Mouse (Mus musculus) spleen, adult 2 months (tissue): ENCODE results near the gene Pcdh15. TPM values are rescaled to one million over a fixed set of nuclear protein-coding genes. Genes with fewer than 3 reads are reported as not detected.

ENCODE experiments used
- DNase-seq, 2 experiments: peaks; one replicate each; pipeline versions ENCODE4 v3.0.0 to v3.0.0-alpha.2; 2012 to 2021; ENCODE audit warnings: low spot score in 2 of 2, low read depth in 1 of 2
- H3K27ac ChIP-seq: fragments of 200-500 bp; 2 replicates; pipeline ENCODE4 v1.5.1; 2012; ENCODE audit warnings: low read length, inconsistent platforms; ENCODE audit not compliant: insufficient read depth
- H3K27me3 ChIP-seq: fragments of 200-500 bp; 2 replicates; pipeline ENCODE4 v1.6.1; 2012; ENCODE audit warnings: mild to moderate bottlenecking, moderate library complexity, low read length, inconsistent platforms; ENCODE audit not compliant: control insufficient read depth, insufficient read depth
- H3K36me3 ChIP-seq: fragments of 200-500 bp; 2 replicates; pipeline ENCODE4 v1.6.1; 2012; ENCODE audit warnings: mild to moderate bottlenecking, low read length, inconsistent platforms; ENCODE audit not compliant: control insufficient read depth, insufficient read depth
- H3K4me1 ChIP-seq: fragments of 200-500 bp; 2 replicates; pipeline ENCODE4 v1.6.1; 2011; ENCODE audit warnings: inconsistent platforms; ENCODE audit not compliant: control insufficient read depth, insufficient read depth, insufficient read length
- H3K4me3 ChIP-seq: fragments of 200-500 bp; 2 replicates; pipeline ENCODE4 v1.5.1; 2011; ENCODE audit warnings: mild to moderate bottlenecking, inconsistent platforms; ENCODE audit not compliant: insufficient read depth, insufficient read length; ENCODE audit errors: extremely low read depth
- CTCF ChIP-seq: fragments of 200-500 bp; IDR thresholded peaks from 2 replicates; pipeline ENCODE4 v1.5.1; 2011; ENCODE audit warnings: mild to moderate bottlenecking, inconsistent platforms; ENCODE audit not compliant: insufficient read depth, insufficient read length, insufficient replicate concordance; ENCODE audit errors: extremely low read depth
- POLR2A ChIP-seq: fragments of 200-500 bp; IDR thresholded peaks from 2 replicates; pipeline ENCODE4 v1.6.1; 2011; ENCODE audit warnings: low read depth, low read length, inconsistent platforms
- WGBS: fragments of 180-500 bp; shearing (Covaris S2); methylation state at CpG from one replicate; pipeline ENCODE4 v1.1.7; 2018; 5-methylcytosine and 5-hydroxymethylcytosine counted together
- polyA plus RNA-seq: library from polyadenylated mRNA; depleted of rRNA; stranded (reverse); fragments of >200 nt; gene quantifications from 2 replicates; pipeline ENCODE4 v1.2.3, GENCODE M21; 2012

The Pcdh15 gene
- polyA plus RNA-seq, 1 experiment = 0.51 TPM

DNA sequence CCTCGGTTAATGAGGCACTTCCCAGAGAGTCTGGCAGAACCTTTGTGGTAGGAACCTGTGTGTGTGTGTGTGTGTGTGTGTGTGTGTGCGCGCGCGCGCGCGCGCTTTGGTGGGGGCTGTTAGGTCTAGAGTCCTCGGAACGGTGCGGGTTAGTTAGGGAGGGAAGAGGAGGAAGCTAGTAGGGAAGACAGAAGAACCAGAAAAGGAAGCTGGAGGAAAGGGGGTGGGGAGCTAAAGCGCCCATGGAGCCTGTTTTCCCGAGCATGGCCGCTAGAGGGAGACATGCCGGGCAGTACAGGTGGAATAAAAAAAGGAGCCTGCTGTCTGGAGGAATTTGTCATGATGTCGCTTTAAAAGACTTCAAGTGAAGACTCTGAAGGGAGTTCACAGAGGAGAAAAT lies 1.2 kb upstream of the Pcdh15 start:
- no peaks in the 10 kb centered on the region for H3K36me3 ChIP-seq
- no peak for DNase-seq
- TF ChIP-seq CTCF (no peak), POLR2A (no peak)
- H3K27me3 ChIP-seq = no peaks in the 10 kb centered on the region
- H3K4me1 ChIP-seq = no peaks in the 10 kb centered on the region
- WGBS = 4% methylated on average over 17 of the region's 17 CpGs
- no peak overlapping the region for H3K4me3 ChIP-seq
- H3K27ac ChIP-seq = no peak overlapping the region

DNA sequence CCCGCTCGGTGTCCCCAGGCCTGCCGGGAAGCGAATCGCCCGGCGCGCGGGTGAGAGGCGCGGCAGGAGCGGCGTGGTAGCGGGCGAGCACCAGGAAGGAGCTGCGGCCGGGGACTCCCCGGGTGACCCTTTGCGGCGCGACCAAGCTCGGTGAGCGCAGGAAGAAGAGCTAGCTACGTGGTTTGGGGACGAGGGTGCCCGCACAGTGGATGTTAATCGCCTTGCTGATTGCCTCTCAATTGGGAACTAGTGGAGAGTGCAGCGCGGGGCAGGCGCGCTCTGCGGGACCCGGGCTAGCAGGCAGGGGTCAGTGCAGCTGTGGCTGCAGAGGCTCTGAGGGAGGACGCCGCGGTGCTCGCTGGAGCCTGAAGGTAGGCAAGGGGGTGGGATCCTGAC lies 702 bp downstream of the Pcdh15 start:
- DNase-seq = no peak
- Histone ChIP-seq H3K27me3 (no peaks in the 10 kb centered on the region), H3K27ac (no peak overlapping the region), H3K4me1 (no peaks in the 10 kb centered on the region), H3K36me3 (no peaks in the 10 kb centered on the region), H3K4me3 (no peak overlapping the region)
- WGBS = 3% methylated on average over 37 of the region's 37 CpGs
- TF ChIP-seq POLR2A (no peak), CTCF (no peak)

DNA sequence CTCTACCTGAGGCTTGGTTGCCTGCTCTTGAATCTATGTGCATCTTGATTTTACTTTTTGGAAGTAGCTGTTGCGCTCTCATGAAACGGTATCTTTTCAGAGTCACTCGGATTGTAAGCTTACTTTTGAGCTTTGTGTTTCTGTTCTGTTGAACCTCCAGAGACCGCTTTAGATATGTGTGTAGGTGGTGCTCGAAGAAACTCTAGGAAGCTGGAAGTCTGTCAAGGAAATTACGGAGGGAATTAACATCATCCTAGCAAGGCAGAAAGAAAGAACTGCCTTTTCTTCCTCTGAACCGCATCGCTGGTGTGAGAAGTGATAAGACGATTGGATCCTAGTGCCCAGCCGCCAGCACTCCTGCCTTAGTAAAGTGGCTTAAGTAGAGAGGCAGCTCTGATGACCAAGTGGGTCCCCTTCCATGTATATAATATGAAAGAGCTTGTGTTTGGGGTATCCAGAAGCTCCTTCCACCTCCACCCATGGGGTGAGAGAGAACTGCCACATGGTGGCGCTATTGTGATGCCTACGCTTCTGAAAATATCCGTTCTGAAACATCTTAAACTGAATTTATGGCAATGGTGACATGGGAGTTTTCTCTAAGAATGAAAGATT lies 4.3 kb downstream of the Pcdh15 start:
- WGBS = 76% methylated on average over 13 of the region's 13 CpGs
- DNase-seq = no peak
- Histone ChIP-seq H3K27ac (no peak overlapping the region), H3K36me3 (no peaks in the 10 kb centered on the region), H3K4me3 (no peak overlapping the region), H3K4me1 (no peaks in the 10 kb centered on the region), H3K27me3 (no peaks in the 10 kb centered on the region)
- TF ChIP-seq POLR2A = no peak
- TF ChIP-seq CTCF = no peak

DNA sequence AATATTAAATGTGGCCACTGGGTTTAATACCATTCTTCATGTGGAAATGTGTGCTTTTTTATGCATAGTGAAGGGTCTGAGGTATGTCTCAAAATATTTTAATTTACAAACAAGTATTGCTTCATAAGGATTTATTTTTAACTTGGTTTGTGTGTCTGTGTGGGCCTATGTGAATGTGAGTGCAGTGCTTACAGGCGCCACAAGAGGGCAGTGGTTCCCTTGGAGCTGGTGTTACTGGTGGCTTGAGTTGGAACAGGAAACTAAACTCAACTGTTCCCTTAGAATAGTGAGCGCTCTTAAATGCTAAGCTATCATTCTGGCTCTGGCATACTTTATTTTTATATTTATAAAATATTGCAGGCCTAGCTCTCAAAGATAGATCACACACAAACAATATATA lies 6.8 kb downstream of the Pcdh15 start:
- H3K27me3 ChIP-seq = no peaks in the 10 kb centered on the region
- no peak overlapping the region for H3K4me3 ChIP-seq
- no peak for TF ChIP-seq POLR2A
- TF ChIP-seq CTCF = no peak
- no peak for DNase-seq
- H3K4me1 ChIP-seq = no peaks in the 10 kb centered on the region
- H3K36me3 ChIP-seq = no peaks in the 10 kb centered on the region
- WGBS = 45% methylated on average over 2 of the region's 2 CpGs
- H3K27ac ChIP-seq = no peak overlapping the region

DNA sequence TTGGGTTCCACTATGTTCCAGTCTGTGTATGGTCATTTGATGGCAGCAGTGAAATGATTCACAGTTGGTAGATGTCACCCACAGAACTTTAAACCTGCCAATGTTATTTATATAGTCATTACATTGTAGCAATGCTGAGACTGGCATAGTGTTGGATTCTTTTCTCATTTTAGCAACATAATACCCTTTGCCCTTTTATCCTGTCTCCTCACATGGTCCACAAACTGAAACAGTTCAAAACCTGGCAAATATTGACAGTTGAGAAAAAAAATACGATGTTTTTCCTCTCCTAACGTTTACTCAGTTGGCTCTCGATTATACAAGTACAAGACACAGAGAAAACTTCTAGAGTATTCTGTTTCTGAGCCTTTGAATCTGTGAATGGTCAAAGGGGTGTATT lies 38.8 kb downstream of the Pcdh15 start:
- Histone ChIP-seq H3K4me1 (no peaks in the 10 kb centered on the region), H3K27me3 (no peaks in the 10 kb centered on the region), H3K36me3 (no peaks in the 10 kb centered on the region), H3K4me3 (no peak overlapping the region), H3K27ac (no peak overlapping the region)
- no peak for TF ChIP-seq CTCF
- no peak for TF ChIP-seq POLR2A
- no peak for DNase-seq
- WGBS = 76% methylated on average over 3 of the region's 3 CpGs

DNA sequence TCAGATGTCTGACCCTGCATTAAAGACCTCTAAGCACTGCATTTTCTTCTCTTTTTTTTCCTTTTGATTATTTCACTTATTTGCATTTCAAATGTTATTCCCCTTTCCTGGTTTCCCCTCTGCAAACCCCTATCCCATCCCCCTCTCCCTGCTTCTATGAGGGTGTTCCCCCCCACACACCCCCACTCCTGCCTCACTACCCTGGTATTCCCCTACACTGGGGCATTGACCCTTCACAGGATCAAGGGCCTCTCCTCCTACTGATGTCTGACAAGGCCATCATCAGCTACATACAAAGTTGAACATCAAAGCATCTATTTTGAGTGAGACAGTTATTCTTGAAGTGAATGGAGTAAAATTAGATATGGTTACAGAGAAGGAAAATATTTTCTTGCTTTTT lies 48.4 kb downstream of the Pcdh15 start:
- Histone ChIP-seq H3K4me3 (no peak overlapping the region), H3K4me1 (no peaks in the 10 kb centered on the region), H3K27ac (no peak overlapping the region), H3K27me3 (no peaks in the 10 kb centered on the region), H3K36me3 (no peaks in the 10 kb centered on the region)
- TF ChIP-seq POLR2A = no peak
- DNase-seq = no peak

DNA sequence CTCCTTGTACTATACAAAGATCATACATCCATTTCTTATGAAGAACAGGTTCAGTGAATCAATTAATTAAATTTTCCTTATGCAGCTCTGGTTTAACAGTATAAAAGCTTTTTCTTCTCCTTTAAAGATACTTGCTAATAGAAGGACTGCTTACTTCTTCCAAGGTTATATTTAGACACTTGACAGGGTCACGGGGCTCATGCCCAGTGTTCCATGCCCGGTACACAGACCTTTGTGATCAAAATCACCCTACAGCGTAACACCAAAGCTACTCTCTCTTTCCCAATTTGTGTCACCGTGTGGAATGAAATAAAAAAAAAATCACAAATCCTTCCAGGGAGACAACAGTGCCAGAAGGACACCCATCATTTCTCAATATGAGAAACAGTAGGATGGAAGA lies 48.8 kb downstream of the Pcdh15 start:
- Histone ChIP-seq H3K27me3 (no peaks in the 10 kb centered on the region), H3K4me3 (no peak overlapping the region), H3K27ac (no peak overlapping the region), H3K36me3 (no peaks in the 10 kb centered on the region), H3K4me1 (no peaks in the 10 kb centered on the region)
- no peak for TF ChIP-seq POLR2A
- no peak for TF ChIP-seq CTCF
- WGBS = 87% methylated on average over 4 of the region's 4 CpGs
- no peak for DNase-seq
